Mouse (Mus musculus) cerebellum, postnatal 14 days (tissue): ENCODE data around the gene Susd2.

Source experiments
- DNase-seq, 2 experiments: peaks; one replicate each; pipeline ENCODE4 v3.0.0; 2021; ENCODE audit warnings: mixed read lengths in 2 of 2

The Susd2 gene

DNA sequence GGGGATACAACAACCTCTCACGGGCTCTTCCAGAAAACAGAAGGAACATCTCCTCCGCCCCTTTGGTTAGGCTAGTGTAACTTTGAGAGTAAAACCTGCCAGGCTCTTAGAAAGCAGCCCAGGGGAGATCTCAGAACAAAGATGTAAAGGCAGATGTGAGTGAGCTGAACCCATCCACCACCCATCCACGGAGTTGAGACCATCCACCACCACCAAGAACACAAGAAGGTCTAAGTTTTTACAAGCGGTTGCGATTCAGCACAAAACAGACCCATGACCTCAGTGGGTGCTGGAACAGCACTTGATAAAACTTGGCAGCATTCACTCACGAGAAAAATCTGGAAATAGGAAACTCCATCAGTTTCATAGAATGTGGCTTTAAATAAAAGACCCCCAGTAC is 17.9 kb downstream of the Susd2 start:
- no peak for DNase-seq

DNA sequence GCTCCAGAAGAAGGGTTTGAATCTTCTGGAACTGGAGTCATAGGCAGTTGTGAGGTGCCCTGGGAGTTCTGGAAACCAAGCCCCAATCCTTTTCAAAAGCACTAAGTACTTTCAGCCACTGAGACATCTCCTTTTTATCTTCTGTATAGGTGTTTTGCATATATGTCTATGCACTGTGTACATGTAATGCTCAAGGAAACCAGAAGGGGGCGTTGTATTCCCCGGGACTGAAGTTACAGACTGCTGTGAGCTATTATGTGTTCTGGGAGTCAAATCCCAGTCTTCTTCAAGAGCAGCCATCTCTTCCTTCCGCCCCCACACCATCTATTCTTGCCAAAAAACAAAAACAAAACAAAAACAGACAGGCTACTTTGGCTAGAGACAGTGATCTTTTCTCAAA is 23.0 kb downstream of the Susd2 start:
- DNase-seq: no peak

DNA sequence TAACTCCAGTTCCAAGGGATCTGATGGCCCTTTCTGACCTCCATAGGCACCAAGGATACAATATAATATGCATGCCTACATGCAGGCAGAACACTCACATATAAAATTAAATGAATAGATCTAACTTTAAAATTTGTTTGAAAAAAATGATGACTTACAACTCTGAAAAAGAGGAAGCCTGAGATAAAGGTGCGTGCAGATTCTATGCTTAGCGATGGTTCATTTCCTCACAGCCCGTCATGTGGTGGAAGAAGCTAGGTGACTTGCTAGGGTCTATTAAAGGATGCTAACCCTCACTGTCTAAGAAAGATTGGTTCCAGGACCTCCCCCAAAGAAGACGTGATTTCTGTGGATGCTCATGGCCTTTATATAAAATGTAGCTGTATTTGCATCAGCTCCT is 27.8 kb downstream of the Susd2 start:
- DNase-seq: no peak

DNA sequence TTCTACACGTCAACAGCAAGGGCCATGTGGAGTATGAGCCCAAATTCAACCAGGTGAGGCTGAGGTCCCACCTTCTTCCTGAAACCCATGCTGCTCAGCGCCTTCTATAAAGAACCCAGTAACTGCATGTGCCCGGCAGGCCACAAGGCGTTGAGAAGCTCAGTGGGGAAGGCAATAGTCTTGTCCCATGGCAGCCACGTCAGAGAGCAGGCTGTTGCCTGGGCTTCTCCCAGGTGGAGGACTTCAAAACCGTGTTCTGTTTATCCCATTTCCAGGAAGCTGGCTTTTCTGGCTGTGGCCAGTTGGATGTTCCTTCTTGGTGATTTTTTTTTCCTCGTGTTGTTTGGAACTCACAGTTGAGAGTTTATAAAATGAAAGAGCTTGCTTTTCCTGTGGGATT is 33.3 kb downstream of the Susd2 start:
- no peak for DNase-seq

DNA sequence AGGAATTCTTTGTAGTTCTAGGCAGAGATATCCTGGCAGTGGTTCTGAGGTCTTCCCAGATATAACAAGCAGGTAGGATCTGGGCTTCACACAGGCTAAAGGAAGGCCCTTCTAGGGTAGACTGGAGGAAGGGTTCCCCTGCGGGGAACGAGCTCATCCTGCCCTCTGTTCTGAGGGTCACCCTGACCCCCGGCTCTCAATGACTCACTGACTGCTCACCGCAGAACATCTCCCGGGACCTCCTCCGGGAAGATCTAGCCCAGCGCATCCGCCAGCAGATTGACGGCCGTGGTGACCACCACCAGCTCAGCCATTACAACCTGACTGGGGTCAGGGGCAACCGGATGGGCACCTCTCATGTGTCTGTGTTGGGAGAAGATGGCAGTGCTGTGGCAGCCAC is 34.8 kb downstream of the Susd2 start:
- DNase-seq: no peak

DNA sequence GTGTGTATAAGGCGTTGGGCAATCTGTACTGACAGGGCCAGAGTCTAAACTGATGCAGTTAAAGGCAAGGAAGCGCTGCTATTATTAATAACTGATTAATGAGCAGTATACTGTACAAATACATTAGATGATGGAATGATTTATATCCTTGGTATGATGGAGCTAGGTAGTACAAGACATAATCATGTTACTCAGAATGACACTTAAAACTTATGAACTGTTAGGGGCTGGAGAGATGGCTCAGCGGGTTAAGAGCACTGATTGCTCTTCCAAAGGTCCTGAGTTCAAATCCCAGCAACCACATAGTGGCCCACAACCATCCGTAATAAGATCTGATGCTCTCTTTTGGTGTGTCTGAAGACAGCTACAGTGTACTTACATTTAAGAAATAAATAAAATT is 36.6 kb downstream of the Susd2 start:
- no peak for DNase-seq

DNA sequence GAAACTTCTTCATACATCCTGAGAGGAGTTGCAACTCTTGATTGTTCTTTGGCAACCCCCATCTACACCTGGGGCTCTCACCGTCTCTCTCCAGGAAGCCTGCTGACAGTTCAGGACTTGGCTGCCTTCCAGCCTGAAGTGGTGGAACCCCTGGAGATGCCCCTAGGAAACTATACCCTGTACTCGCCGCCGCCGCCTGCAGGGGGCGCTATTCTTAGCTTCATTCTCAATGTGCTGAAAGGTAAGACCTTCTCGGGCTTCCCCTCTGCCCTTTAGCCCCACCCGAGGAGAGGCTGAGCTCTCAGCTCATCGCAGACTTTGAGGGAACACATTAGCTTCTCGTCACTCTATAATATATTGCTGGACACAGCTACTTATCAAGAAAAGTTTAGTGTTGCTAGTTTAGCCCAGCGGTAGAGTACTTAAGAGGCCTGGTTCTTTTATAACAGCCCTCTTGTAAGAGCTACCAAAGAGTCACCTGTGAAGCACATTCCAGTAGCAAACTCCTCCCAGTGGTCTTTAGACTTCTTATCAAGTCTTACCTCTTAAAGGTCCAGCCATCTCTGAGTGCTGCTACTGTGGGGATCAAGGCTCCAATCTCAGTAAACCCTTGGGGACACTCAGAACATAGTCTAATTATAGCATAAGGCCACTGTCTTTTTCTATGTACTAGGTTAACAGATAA is 38.5 kb downstream of the Susd2 start:
- no peak for DNase-seq

DNA sequence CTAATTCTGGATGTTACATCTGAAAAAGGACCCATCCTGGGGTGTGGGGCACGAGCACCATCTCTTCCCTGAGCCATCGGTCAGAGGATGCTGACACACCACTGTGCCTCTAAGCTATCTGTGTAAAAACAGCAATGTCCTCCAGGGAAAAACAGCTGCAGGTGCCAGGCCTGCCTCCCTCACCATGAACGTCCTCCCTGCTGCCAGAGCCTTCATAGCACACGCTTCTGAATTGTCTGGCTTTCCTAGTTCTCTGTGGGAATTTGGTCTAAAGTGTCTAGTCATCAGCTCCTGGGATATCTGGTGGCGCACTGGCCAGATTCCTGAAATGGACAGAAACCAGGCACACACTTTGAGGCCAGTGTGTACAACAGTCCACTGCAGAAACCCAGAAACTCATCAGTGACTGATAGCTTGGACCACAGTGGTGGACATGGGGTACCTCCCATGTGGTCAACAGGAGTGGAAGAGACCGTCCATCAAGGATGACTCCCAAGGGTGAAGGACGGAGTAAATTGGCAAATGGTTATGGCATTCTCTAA is 43.5 kb downstream of the Susd2 start:
- DNase-seq: no peak

DNA sequence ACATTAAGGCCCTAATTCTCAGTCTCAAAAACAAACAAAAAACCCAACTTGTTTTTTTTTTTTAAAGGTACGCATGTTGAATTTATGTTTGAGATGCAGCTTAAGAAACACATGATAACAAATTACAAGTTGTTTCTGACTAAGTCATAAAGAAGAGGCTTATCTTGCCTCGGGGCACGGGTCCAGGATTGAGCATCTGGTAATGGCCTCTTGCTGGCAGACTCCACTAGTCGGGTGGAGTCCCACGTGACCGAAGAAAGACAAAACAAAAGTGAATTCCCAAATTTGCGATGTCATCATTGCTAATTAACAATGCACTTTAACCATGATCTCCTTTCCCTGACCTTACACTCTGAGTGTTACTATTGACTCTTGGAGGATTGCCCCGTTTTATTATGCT is 47.8 kb downstream of the Susd2 start:
- peak; percentile 75 to 79 for DNase-seq

DNA sequence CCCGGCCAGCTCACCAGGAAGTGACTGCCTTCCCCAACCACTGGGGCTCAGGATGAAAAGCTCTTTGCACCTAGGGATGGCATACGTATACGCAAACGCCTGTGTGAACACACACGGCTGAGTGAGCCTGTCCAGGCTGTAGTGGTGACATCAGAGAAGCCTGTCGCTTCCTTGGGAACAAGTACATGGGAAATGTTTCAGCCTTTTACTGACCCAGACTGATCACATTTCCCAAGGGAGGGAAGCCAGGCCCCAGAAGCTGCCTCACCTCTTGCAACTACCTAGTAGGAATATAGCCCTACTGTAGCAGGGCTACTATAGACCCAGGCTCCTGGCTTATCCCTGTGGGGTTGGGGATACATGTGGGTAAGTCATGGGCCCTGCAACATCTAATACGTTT is 51.2 kb downstream of the Susd2 start:
- no peak for DNase-seq

DNA sequence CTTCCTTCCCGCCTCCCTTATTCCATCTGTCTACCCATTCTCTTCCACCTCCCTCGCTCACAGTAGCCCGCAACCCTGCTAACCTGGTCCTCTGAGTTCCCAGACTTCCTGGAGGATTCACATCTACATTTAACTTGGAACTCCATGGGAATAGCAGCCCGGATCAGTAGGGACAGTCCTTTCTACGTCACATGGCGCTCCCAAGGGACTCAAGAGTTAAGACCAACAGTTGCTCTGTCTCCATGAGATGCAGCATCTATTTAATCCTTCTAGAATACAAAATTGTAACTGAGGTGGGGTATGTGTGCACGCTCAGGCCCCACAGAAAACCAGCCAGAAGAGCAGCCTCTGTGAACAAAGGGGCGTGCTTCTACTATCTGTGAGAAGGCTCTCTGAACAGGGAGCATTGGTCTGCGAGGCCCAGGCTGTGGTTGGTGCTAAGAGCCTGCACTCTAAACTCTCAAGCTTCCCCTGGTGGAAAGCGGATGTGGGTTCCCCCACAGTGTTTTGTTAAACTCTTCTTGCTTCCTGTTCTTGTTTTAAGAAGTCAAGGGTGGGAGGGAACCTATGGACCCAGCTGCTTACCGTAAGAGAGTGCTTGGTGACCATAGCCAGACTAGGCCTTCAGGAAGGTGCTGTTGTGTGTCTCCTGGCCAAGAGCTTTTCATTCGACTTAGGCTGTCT is 52.5 kb downstream of the Susd2 start:
- no peak for DNase-seq

DNA sequence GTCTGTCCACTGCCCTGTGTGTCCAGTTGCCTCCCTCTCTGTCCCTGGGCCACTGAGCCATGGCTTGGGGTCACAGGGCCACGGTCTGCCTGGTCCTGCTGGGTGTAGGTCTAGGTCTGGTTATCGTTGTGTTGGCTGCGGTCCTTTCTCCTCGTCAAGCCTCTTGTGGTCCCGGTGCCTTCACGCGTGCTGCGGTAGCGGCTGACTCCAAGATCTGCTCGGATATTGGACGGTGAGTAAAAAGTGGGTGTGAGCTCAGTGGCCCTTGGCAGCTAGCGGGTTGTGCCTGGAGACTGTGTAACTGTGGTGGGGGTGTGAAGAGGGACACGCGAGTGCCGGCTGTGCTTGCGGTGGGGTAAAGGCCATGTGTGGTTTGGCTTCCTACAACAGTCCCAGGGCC is 54.2 kb downstream of the Susd2 start:
- no peak for DNase-seq

DNA sequence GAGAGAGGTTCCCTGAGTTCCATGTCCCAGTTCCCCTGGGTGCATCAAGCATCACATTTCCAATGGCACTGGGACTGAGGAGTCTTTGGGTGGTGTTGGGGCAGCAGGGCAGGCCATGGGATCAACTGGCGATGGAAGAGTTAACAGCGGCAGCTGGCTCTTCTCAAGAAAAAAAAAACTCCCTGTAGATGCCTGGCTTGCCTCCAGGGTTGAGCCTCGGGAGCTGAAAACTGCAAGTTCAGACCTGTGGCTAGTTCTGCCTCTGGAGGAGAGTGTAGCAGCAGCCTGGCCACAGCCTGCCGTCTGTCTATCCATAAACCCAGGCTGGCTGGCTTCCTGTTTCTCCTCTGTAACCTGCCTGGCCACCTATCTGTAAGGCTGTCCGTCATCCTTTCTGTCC is 54.7 kb downstream of the Susd2 start, which contains the start of gene Ggt5:
Ggt5 (plus strand) TSS at position 212 of the 400 bp plus-strand sequence.
- peak; percentile 26 to 58 for DNase-seq

DNA sequence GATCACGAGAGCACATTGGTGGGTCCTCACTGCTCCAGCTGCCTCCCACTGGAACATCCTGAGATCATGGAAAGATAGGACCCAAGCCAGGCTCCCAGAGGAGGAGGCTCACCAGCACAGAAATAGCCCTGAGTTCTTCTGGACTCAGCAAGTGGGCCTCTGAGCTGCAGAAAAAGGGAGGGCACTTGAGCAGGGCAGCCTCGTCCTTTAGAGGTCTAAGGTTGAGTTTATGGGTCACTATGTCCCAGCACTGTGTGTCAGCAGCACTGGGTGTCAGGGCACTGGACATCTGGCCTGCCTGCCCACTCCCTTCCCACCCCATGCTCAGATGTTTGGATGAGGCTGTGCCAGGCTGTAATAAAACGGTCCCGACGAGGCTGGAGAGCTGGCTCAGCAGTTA is 55.5 kb downstream of the Susd2 start:
- no peak for DNase-seq

DNA sequence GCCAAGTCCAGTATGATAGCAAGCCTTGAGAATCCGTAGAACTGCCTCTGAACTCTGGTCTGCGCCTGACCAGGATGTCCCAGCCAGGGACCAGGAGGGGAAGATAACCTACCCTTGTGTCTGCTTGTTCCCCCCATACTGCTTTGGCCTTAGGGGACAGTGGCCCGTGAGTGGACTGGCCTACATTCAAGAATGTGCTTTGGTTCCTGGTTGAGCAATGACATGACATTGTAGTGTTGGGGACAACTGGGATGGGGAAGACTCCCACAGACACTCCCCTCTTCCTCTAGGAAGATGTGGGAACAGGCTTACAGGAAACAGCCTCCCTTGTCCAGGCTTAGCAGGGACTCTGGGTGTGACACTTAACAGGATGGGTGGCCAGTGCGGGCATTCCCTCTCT is 56.0 kb downstream of the Susd2 start:
- no peak for DNase-seq
